Mouse (Mus musculus): ENCODE data around the gene Galnt14. TPM values are rescaled to one million over a fixed set of nuclear protein-coding genes. Genes with fewer than 3 reads are reported as not detected.

Gene Galnt14
- polyA plus RNA-seq (2017; shearing (Covaris generic)): under 1 TPM; 0.70 to 0.82 TPM

GRCm38 (mm10) chr17:73710042-73710911 is at the start of gene Galnt14:
TSS of gene Galnt14 (minus strand) at chr17:73710453.
- peak; percentile 47 for ATAC-seq

GRCm38 (mm10) chr17:73743681-73744311 is 33.5 kb upstream of the Galnt14 start:
- peak; percentile 95 for ATAC-seq

GRCm38 (mm10) chr17:73723885-73724682 is 13.8 kb upstream of the Galnt14 start:
- ATAC-seq: peak; percentile 54

- no peak for ATAC-seq
Observed at GRCm38 (mm10) chr17:73719021-73719748, 8.9 kb upstream of the Galnt14 start.

GRCm38 (mm10) chr17:73716684-73717083 is 6.4 kb upstream of the Galnt14 start:
- ATAC-seq: no peak

GRCm38 (mm10) chr17:73714440-73715221 is 4.4 kb upstream of the Galnt14 start:
- no peak for ATAC-seq

- no peak for ATAC-seq
Observed at GRCm38 (mm10) chr17:73713347-73713746, 3.1 kb upstream of the Galnt14 start.

- no peak for ATAC-seq
Observed at GRCm38 (mm10) chr17:73711919-73712318, 1.7 kb upstream of the Galnt14 start.

- ATAC-seq: no peak
Observed at GRCm38 (mm10) chr17:73709131-73710041, 867 bp downstream of the Galnt14 start.

- no peak for ATAC-seq
Observed at GRCm38 (mm10) chr17:73708451-73708850, 1.8 kb downstream of the Galnt14 start.

GRCm38 (mm10) chr17:73703571-73703970 is 6.7 kb downstream of the Galnt14 start:
- ATAC-seq: no peak

- ATAC-seq: no peak
Observed at GRCm38 (mm10) chr17:73701016-73701415, 9.2 kb downstream of the Galnt14 start.

- ATAC-seq: no peak
Observed at GRCm38 (mm10) chr17:73699881-73700280, 10.4 kb downstream of the Galnt14 start.

GRCm38 (mm10) chr17:73694206-73694952 is 15.9 kb downstream of the Galnt14 start:
- ATAC-seq: no peak

- no peak for ATAC-seq
Observed at GRCm38 (mm10) chr17:73688261-73688660, 22.0 kb downstream of the Galnt14 start.

- no peak for ATAC-seq
Observed at GRCm38 (mm10) chr17:73686292-73686691, 24.0 kb downstream of the Galnt14 start.

GRCm38 (mm10) chr17:73684746-73685145 is 25.5 kb downstream of the Galnt14 start:
- ATAC-seq: no peak

- ATAC-seq: no peak
Observed at GRCm38 (mm10) chr17:73671921-73672320, 38.3 kb downstream of the Galnt14 start.

- no peak for ATAC-seq
Observed at GRCm38 (mm10) chr17:73670048-73670447, 40.2 kb downstream of the Galnt14 start.

- no peak for ATAC-seq
Observed at GRCm38 (mm10) chr17:73668996-73669395, 41.3 kb downstream of the Galnt14 start.
